Mouse (Mus musculus) forebrain, embryonic 14.5 days (tissue): ENCODE data around the gene Mrpl46. TPM values are rescaled to one million over a fixed set of nuclear protein-coding genes. Genes with fewer than 3 reads are reported as not detected.

Experiments
- ATAC-seq: fragments of 200-750 bp; cut with Nextera tagmentation; 2 replicates; pipeline ENCODE4 v1.8.0; 2017; ENCODE audit warnings: mild to moderate bottlenecking, moderate library complexity
- DNase-seq: peaks from one replicate; pipeline ENCODE4 v3.0.0-alpha.2; 2015; ENCODE audit warnings: low spot score
- H3K27ac ChIP-seq: fragments of 300-500 bp; sonication (generic); 2 replicates; pipeline ENCODE4 v1.5.1; 2014; ENCODE audit warnings: low read depth, mild to moderate bottlenecking, control low read depth, low read length, moderate library complexity
- H3K27me3 ChIP-seq: fragments of 300-500 bp; sonication (generic); replicated peaks from 2 replicates; pipeline ENCODE4 v1.6.1; 2014; ENCODE audit warnings: low read length, control low read depth, mixed read lengths; ENCODE audit not compliant: control insufficient read depth, insufficient read depth
- H3K36me3 ChIP-seq: fragments of 300-500 bp; sonication (generic); 2 replicates; pipeline ENCODE4 v1.6.1; 2014; ENCODE audit warnings: low read length, control low read depth; ENCODE audit not compliant: control insufficient read depth, insufficient read depth
- H3K4me1 ChIP-seq: fragments of 300-500 bp; sonication (generic); 2 replicates; pipeline ENCODE4 v1.6.1; 2014; ENCODE audit warnings: antibody characterized with exemption, low read length, control low read depth; ENCODE audit not compliant: control insufficient read depth, insufficient read depth
- H3K4me2 ChIP-seq: fragments of 300-500 bp; sonication (generic); 2 replicates; pipeline ENCODE4 v1.6.1; 2014; ENCODE audit warnings: mild to moderate bottlenecking, control low read depth, low read length
- H3K4me3 ChIP-seq: fragments of 300-500 bp; sonication (generic); 2 replicates; pipeline ENCODE4 v1.5.1; 2014; ENCODE audit warnings: low read depth, low read length, control low read depth
- H3K9ac ChIP-seq: fragments of 300-500 bp; sonication (generic); 2 replicates; pipeline ENCODE4 v1.6.1; 2014; ENCODE audit warnings: mild to moderate bottlenecking, low read length, control low read depth, moderate library complexity
- H3K9me3 ChIP-seq: fragments of 300-500 bp; sonication (generic); replicated peaks from 2 replicates; pipeline ENCODE4 v1.6.1; 2016; ENCODE audit warnings: low read length, control low read depth, mixed read lengths; ENCODE audit not compliant: control insufficient read depth
- WGBS: fragments of 180-500 bp; shearing (Covaris S2); extraction: QIAGEN DNeasy Blood & Tissue Kit; methylation state at CpG from one replicate; pipeline ENCODE4 v1.1.7; 2014; 5-methylcytosine and 5-hydroxymethylcytosine counted together
- polyA plus RNA-seq: library from polyadenylated mRNA; unstranded; fragments of >200 nt; fragmentation: Nextera tagmentation; extraction: Ambion mirVana; gene quantifications from 2 replicates; pipeline ENCODE4 v1.2.1, GENCODE M21; 2014

Gene Mrpl46
- polyA plus RNA-seq, 1 experiment from 2014 or later: 71.4 TPM

DNA sequence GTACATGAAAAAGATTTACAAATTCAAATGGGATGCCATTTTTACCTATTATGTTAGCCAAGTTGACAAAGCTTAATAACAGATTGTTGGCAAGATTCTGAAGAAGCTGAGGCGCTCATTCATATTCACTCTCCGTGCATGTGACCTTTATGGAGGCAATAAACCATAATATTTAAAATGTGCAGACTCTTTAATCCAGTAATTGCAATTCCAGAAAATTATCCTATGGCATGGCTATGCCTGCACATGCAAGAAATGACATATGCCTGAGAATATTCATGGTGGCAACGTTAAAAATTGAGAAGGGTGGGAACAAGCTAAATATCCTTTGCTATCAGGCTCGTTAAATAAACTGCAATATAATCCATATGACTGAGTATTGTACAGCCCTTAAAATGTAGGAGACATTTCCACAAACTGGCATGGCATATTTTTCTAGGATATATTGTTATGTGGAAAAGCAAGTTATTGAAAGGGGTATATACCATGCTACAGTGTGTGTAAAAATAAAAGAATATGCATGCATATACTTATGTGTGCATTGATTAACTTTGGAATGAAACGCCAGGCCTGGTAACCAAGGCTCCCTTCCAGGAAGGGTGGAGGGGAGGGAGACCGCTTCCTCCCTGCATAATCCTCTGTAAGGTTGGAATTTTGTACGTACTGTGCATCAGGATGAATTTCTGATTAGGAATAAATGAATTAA is 29.4 kb downstream of the Mrpl46 start:
- DNase-seq (peak; percentile 58), ATAC-seq (peak; percentile 26; the same call in 1 of the 2 replicates)
- Histone ChIP-seq H3K27ac (peak overlapping the region; percentile 44; the same call in 1 of the 2 replicates), H3K36me3 (no peaks in the 10 kb centered on the region), H3K9me3 (no peaks in the 10 kb centered on the region), H3K4me1 (peaks cover 4% of the 10 kb centered on the region; the same call in 1 of the 2 replicates), H3K4me2 (no peak overlapping the region), H3K4me3 (no peak overlapping the region), H3K9ac (no peak overlapping the region), H3K27me3 (no peaks in the 10 kb centered on the region)
- 60% methylated on average over 7 of the region's 7 CpGs for WGBS

DNA sequence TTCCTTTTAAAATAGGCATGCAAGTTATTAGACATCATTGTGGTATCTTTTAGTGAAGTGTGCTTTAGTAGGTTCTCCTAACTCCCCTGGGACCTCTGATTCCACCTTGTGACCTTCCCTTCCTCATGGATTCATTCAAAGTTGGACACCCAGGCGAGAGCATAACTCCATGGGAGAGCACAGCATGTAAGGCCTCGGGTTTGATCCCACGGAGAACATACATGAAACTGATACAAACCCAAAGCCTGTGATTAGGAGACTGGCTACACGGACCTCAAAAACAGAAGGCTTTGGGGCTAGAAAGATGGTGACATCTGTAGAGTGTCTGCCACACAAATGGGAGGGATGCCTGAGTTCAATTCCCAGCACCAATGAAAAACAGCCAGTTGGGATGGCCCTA is 30.4 kb downstream of the Mrpl46 start:
- Histone ChIP-seq H3K36me3 (no peaks in the 10 kb centered on the region), H3K27me3 (no peaks in the 10 kb centered on the region), H3K9me3 (no peaks in the 10 kb centered on the region), H3K9ac (no peak overlapping the region), H3K4me3 (no peak overlapping the region), H3K4me2 (no peak overlapping the region), H3K27ac (no peak overlapping the region), H3K4me1 (peaks cover 4% of the 10 kb centered on the region; the same call in 1 of the 2 replicates)
- no peak for DNase-seq
- WGBS: 92% methylated on average over 4 of the region's 4 CpGs
- ATAC-seq: no peak

DNA sequence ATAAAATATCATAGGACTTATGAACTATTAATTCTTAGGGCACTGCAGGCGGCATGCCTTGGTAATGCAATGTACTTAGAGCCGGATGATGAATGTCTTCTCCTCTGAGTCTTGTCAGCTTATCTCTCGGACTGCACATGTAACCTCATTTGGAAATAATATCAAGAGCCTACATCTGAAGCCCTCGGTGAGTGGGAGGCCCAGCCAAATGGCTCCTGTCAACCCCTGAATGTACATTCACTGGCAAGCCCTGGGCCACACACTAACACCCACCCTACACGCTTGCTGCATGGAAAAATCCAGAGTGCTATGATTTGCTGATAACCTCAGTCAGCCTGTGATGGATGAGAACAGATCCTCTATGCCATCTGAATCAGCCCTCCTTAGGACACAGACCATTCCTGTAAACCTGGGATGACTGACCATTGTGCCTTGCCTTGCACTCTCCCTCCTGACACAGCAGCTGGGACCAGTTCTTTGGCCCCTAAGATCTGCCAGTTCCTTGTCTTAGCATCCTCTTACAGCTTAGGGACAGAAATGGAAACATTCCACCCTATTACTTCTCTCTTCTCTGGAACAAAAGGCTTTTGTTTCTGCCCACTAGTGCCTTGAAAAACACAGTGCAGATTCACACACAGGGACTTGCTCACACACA is 39.5 kb downstream of the Mrpl46 start:
- Histone ChIP-seq H3K27me3 (no peaks in the 10 kb centered on the region), H3K9ac (no peak overlapping the region), H3K36me3 (no peaks in the 10 kb centered on the region), H3K4me3 (no peak overlapping the region), H3K4me1 (no peaks in the 10 kb centered on the region), H3K27ac (no peak overlapping the region), H3K9me3 (no peaks in the 10 kb centered on the region), H3K4me2 (no peak overlapping the region)
- ATAC-seq (no peak), DNase-seq (no peak)
- 87% methylated on average over 5 of the region's 5 CpGs for WGBS

DNA sequence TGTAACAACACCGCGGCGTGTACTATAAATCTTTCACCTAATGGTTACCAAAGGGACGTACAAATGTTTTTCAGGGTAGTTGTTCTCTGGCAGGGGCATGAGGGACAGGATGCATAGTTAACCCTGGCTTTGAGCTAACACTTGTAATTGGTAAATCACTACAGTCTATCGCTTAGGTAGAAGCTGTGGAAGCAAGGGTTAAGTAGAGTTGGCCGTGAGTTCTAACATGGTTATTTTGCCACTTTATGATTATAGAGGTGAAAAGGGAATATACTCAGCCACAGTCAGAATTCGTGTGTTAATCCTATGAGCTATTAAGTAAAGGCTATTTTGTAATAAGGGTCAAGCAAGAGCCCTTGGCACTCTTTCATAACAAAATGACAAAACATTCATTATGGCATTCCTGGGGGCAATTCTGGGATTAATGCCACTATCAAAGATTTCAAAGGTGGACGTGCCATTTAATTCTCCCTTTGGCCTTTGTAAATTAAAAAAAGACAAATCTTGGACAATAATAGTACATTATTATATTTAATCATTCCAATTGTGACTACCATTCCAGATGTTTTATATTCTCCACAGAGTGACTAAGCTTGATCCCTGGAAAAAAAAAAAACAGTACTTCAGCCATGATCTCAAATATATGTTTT is 43.9 kb downstream of the Mrpl46 start:
- no peak overlapping the region for H3K27ac ChIP-seq
- no peak overlapping the region for H3K4me2 ChIP-seq
- H3K9me3 ChIP-seq: no peaks in the 10 kb centered on the region
- 81% methylated on average over 8 of the region's 8 CpGs for WGBS
- no peaks in the 10 kb centered on the region for H3K27me3 ChIP-seq
- no peak for DNase-seq
- H3K36me3 ChIP-seq: no peaks in the 10 kb centered on the region
- no peak for ATAC-seq
- H3K4me1 ChIP-seq: no peaks in the 10 kb centered on the region
- no peak overlapping the region for H3K9ac ChIP-seq
- no peak overlapping the region for H3K4me3 ChIP-seq

- 83% methylated on average over 5 of the region's 5 CpGs for WGBS
- Histone ChIP-seq H3K36me3 (no peaks in the 10 kb centered on the region), H3K27me3 (no peaks in the 10 kb centered on the region), H3K4me3 (no peak within 1 kb of the TSS), H3K27ac (no peak within 1 kb of the TSS), H3K4me1 (no peaks in the 10 kb centered on the region), H3K9me3 (no peaks in the 10 kb centered on the region), H3K4me2 (no peak within 1 kb of the TSS), H3K9ac (no peak within 1 kb of the TSS)
- no peak for ATAC-seq
- no peak for DNase-seq
Measured at GRCm38 (mm10) chr7:78737614-78738210, 45.6 kb downstream of the Mrpl46 start, which contains the start of gene Ntrk3. Gene Ntrk3, minus strand, starts transcription at chr7:78738012.

GRCm38 (mm10) chr7:78737196-78737595 is 46.1 kb downstream of the Mrpl46 start:
- no peak overlapping the region for H3K9ac ChIP-seq
- H3K27me3 ChIP-seq: no peaks in the 10 kb centered on the region
- no peaks in the 10 kb centered on the region for H3K36me3 ChIP-seq
- WGBS: 94% methylated on average over 6 of the region's 6 CpGs
- no peak overlapping the region for H3K4me3 ChIP-seq
- no peak for DNase-seq
- H3K9me3 ChIP-seq: no peaks in the 10 kb centered on the region
- ATAC-seq: no peak
- no peak overlapping the region for H3K4me2 ChIP-seq
- H3K4me1 ChIP-seq: no peaks in the 10 kb centered on the region
- H3K27ac ChIP-seq: no peak overlapping the region

DNA sequence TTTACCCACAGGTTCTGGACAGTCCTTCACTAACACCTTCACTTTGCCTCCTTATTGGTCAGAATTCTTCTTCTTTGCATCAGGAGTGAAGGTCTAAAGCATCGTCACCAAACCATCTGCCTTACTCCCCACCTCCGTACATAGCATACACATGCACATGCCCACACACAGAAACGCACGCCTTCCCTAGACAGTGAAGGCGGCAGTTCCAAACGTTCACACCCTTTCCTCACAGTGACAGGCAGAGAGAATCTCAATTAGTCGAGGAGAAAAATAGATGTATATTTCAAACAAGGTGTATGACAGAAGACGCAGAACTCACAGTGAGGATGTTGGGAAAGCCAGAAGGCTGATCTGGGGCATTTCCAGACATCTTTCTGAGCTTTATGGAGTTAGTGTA is 51.9 kb downstream of the Mrpl46 start:
- DNase-seq (no peak), ATAC-seq (no peak)
- Histone ChIP-seq H3K36me3 (no peaks in the 10 kb centered on the region), H3K4me1 (no peaks in the 10 kb centered on the region), H3K27ac (no peak overlapping the region), H3K4me2 (no peak overlapping the region), H3K9ac (no peak overlapping the region), H3K27me3 (no peaks in the 10 kb centered on the region), H3K4me3 (no peak overlapping the region), H3K9me3 (no peaks in the 10 kb centered on the region)
- 75% methylated on average over 8 of the region's 8 CpGs for WGBS
